Mouse (Mus musculus): ENCODE measurements around the gene Phactr2.

DNA sequence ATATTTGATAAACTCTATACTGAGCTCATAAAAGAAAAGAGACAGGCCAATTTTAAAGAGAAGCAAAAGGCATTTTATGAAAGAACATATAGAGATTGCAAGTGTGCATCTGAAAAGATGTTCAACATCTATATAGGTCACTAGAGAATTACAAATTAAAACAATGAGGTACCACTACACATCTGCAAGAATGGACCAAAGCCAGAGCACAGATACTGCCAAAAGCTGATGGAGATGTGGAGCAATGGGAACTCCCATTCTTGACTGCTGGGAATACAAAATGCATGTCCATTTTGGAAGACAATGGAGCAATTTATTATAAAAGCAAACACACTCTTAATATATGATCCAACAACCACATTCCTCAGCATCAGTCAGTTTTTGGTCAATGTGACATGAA is 113.3 kb downstream of the Phactr2 start:
- TF ChIP-seq CTCF (IDR thresholded peaks at IDR 0.05; ENCODE audit: low read depth) (no peak), EP300 (optimal IDR thresholded peaks at IDR 0.05) (no peak)

Data from stomach, postnatal 0 days (tissue).